Mouse (Mus musculus) heart, postnatal 0 days (tissue): ENCODE measurements around the gene Agap1. TPM values are rescaled to one million over a fixed set of nuclear protein-coding genes. Genes with fewer than 3 reads are reported as not detected.
A peak's percentile ranks its signal among the peaks of the same experiment; 100 is the strongest.

Source experiments
- ATAC-seq: fragments of 200-750 bp; cut with Nextera tagmentation; 2 replicates; pipeline ENCODE4 v1.8.0; 2017; ENCODE audit warnings: low read depth, moderate number of reproducible peaks, moderate library complexity; ENCODE audit not compliant: insufficient read depth
- DNase-seq: peaks from one replicate; pipeline ENCODE4 v3.0.0-alpha.2; 2016; ENCODE audit warnings: low spot score
- H3K27ac ChIP-seq: fragments of 300-500 bp; sonication (generic); 2 replicates; pipeline ENCODE4 v1.5.1; 2014; ENCODE audit warnings: low read depth, mild to moderate bottlenecking
- H3K27me3 ChIP-seq: fragments of 300-500 bp; sonication (generic); 2 replicates; pipeline ENCODE4 v1.6.1; 2014; ENCODE audit warnings: low read length, mixed read lengths; ENCODE audit not compliant: control insufficient read depth, insufficient read depth
- H3K36me3 ChIP-seq: fragments of 300-500 bp; sonication (generic); replicated peaks from 2 replicates; pipeline ENCODE4 v1.6.1; 2014; ENCODE audit warnings: low read length, mixed read lengths; ENCODE audit not compliant: control insufficient read depth, insufficient read depth
- H3K4me1 ChIP-seq: fragments of 300-500 bp; sonication (generic); 2 replicates; pipeline ENCODE4 v1.6.1; 2014; ENCODE audit warnings: antibody characterized with exemption; ENCODE audit not compliant: control insufficient read depth, insufficient read depth
- H3K4me2 ChIP-seq: fragments of 300-500 bp; sonication (generic); 2 replicates; pipeline ENCODE4 v1.6.1; 2014; ENCODE audit warnings: low read depth, mild to moderate bottlenecking, low read length, moderate library complexity
- H3K4me3 ChIP-seq: fragments of 300-500 bp; sonication (generic); 2 replicates; pipeline ENCODE4 v1.5.1; 2014; ENCODE audit warnings: low read depth, low read length
- H3K9ac ChIP-seq: fragments of 300-500 bp; sonication (generic); replicated peaks from 2 replicates; pipeline ENCODE4 v1.6.1; 2014; ENCODE audit warnings: low read depth, low read length, mixed read lengths
- H3K9me3 ChIP-seq: fragments of 300-500 bp; sonication (generic); replicated peaks from 2 replicates; pipeline ENCODE4 v1.6.1; 2016; ENCODE audit warnings: low read length; ENCODE audit not compliant: control insufficient read depth
- CTCF ChIP-seq: IDR thresholded peaks from 2 replicates; pipeline ENCODE4 v1.5.1; 2016; ENCODE audit warnings: antibody characterized with exemption, control low read depth, low read depth
- EP300 ChIP-seq: IDR thresholded peaks from 2 replicates; pipeline ENCODE4 v1.6.1; 2016; ENCODE audit warnings: antibody characterized with exemption, low read depth
- WGBS: fragments of 180-500 bp; shearing (Covaris S2); extraction: QIAGEN DNeasy Blood & Tissue Kit; methylation state at CpG from one replicate; pipeline ENCODE4 v1.1.7; 2014; 5-methylcytosine and 5-hydroxymethylcytosine counted together
- polyA plus RNA-seq: library from polyadenylated mRNA; unstranded; fragments of >200 nt; fragmentation: Nextera tagmentation; extraction: Ambion mirVana; gene quantifications from 2 replicates; pipeline ENCODE4 v1.2.1, GENCODE M21; 2015
- total RNA-seq: library from RNA; depleted of rRNA; stranded (reverse); fragments of >200 nt; gene quantifications from 2 replicates; pipeline ENCODE4 v1.2.3, GENCODE M21; 2014; ENCODE audit warnings: low replicate concordance

The Agap1 gene
- total and polyA plus RNA-seq, 2 experiments from 2014 or later, result 6.1 to 21.0 TPM

DNA sequence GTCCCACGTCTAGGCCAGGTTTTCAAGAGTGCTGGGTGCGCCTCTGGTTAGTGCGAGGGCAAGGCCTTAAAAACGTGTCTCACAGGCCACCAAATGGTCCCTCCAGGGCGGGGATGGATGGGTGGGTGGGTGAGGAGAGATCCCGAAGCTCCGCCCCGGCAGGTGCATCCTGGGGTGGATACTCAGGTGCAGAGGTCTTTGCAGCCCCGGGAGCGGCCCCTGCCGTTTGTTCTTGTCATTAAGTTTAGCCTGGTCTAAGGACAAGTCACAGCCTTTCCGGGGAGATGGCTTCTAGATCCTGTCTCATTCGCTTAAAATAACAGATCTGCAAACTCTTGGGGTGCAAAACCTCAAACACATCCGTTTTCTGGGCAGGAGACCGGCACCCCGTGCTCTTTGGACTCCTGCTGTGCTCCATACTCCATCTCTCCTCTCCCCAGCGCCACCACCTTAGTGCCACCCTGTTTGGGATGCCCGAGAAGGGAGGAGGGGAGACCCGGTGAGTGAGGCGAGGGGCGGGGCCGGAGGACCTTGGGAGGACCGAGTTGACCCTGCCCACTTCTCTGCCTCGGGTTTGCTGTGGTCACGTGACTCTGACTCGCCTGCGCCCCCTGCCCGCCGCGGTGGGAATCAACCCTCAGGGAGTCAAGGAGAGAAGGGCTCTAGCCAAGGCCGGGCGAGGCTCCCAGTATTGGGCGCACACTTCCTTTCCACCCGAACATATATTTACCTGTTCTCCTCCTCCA lies 485.5 kb downstream of the Agap1 start:
- Histone ChIP-seq H3K4me1 (0 out of 2 replicates have a peak, but pooled peaks cover 5% of the 10 kb centered on the region), H3K4me2 (no peak overlapping the region), H3K4me3 (no peak overlapping the region), H3K9ac (no peak overlapping the region), H3K9me3 (no peaks in the 10 kb centered on the region), H3K36me3 (no peaks in the 10 kb centered on the region), H3K27ac (no peak overlapping the region), H3K27me3 (peaks cover 93% of the 10 kb centered on the region)
- TF ChIP-seq EP300 (no peak), CTCF (peak; percentile 74)
- DNase-seq (peak; percentile 72), ATAC-seq (peak; percentile 67)
- WGBS, result 8% methylated on average over 33 of the region's 34 CpGs

DNA sequence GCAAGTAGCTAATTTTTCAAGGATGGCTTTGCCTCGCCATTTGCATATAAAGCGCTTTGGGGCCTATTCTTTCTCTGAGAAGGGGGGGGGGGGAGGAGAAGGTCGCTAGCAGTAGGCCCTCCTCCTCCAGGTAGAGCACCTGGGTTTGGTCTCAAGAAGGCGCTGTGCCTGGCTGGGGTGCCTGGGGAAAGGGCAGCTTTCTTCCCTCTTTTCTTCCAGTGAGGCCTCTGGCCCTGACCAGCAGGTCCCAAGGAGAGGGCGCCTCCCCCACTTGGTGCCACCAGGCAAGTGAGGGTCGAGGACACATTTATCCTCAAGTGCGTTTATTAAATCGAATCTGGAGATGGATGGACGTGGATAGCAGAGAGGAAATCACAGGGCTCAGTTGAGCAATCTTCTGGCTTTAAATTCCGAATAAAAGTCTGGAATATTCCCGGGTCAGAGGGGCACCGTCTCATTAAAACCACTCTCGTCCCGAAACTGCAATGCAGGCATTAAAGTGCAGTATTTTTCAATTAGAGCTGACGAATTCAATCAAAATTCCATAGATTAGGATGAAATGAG lies 486.4 kb downstream of the Agap1 start:
- no peak for ATAC-seq
- WGBS, result 22% methylated on average over 15 of the region's 15 CpGs
- H3K27me3 ChIP-seq, result peaks cover 93% of the 10 kb centered on the region

DNA sequence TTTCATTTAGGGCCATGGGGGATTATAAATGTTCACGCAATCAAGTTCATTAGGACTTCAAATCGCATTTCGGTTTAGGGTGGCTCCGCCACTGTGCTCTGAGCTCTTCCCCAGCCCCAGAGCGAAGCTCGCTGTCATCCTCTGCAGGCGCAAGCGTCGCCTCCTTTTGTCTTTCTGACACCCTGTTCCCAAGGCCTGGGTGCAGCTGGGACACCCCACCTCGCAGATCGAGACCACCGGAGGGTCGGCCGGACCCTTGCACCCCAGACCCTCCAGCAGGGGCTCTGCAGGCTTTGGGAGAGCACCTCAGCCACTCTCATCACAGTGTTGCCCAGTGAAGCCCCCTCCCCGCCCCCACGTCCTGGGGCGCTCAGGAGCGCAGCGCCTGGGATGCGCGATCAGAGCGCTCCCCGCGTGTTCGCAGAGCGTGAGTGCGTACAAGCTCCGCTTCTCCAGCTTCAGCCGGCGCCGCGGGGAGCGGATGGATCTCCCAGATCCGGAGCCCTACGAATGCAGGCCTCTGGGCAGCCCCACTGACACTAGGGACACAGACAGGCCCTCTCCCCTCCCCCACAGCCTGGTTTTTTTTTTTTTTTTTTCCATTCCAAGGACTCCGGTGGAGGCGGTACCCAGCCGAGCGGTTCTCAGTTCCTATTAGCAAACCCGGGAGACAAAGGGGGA lies 487.2 kb downstream of the Agap1 start:
- Histone ChIP-seq H3K36me3 (no peaks in the 10 kb centered on the region), H3K4me2 (peak overlapping the region; percentile 41), H3K27me3 (peaks cover 85% of the 10 kb centered on the region), H3K4me1 (0 out of 2 replicates have a peak, but pooled peaks cover 5% of the 10 kb centered on the region), H3K4me3 (peak overlapping the region; percentile 25), H3K27ac (no peak overlapping the region), H3K9ac (no peak overlapping the region), H3K9me3 (no peaks in the 10 kb centered on the region)
- DNase-seq, result no peak
- WGBS, result 2% methylated on average over 40 of the region's 40 CpGs
- ATAC-seq, result no peak
- TF ChIP-seq EP300 (no peak), CTCF (no peak)

More for the DNA sequence above, 486.4 kb downstream of the Agap1 start:
- H3K27ac ChIP-seq, result no peak overlapping the region
- H3K9ac ChIP-seq, result no peak overlapping the region
- H3K4me3 ChIP-seq, result no peak overlapping the region
- no peak overlapping the region for H3K4me2 ChIP-seq
- no peaks in the 10 kb centered on the region for H3K36me3 ChIP-seq
- 0 out of 2 replicates have a peak, but pooled peaks cover 5% of the 10 kb centered on the region for H3K4me1 ChIP-seq
- H3K9me3 ChIP-seq, result no peaks in the 10 kb centered on the region
- TF ChIP-seq EP300 (no peak), CTCF (no peak)
- no peak for DNase-seq

DNA sequence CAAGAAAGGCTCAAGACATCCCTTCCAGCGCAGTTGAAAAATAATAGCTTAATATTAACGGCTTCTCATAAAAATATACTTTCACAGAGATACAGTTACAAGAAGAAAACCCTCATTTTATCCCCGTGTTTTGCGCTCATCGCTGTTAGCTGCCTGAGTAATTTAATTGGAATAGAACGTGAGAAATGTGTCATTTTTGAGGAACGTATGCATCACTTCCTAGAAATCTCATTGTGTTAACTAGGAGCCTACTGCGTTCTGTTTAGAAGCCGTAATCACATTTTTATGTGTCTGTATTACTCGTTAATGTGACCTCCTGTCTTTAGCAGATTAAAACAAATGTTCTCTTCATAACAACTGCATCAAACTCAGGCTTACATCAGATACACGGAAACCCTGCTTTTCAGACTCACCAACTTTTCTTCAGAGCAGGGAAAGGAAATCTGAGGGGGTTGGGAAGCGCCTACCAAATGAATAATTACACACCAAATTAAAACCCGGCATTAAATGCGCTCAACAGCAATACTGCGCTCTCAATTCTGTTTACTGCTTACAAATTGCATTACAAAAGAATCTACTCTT lies 487.9 kb downstream of the Agap1 start:
- no peak overlapping the region for H3K27ac ChIP-seq
- no peaks in the 10 kb centered on the region for H3K9me3 ChIP-seq
- peak overlapping the region; percentile 41 for H3K4me2 ChIP-seq
- H3K27me3 ChIP-seq, result peaks cover 79% of the 10 kb centered on the region
- H3K4me1 ChIP-seq, result 0 out of 2 replicates have a peak, but pooled peaks cover 5% of the 10 kb centered on the region
- 10% methylated on average over 15 of the region's 15 CpGs for whole genome bisulfite sequencing
- DNase-seq (no peak), ATAC-seq (no peak)
- TF ChIP-seq CTCF (no peak), EP300 (no peak)
- H3K4me3 ChIP-seq, result peak overlapping the region; percentile 25
- no peak overlapping the region for H3K9ac ChIP-seq
- no peaks in the 10 kb centered on the region for H3K36me3 ChIP-seq

DNA sequence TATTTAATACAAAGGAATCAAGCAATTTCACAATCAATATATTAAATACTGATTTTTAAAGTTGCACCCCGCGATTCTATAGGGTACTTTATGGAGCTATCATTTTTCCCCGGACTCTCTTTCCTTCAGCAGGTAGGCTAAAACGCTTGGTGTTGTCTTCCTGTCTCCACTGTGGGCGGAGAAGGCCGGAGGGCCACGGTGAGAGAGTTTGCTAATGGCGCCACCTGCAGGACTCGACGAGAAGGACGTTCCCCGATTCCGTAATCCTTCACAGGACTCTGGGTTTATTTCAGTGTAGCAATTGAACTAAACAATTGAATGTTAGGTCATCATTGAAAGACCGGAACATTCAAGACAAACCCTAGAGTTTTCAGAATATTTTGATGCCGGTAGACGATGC lies 488.6 kb downstream of the Agap1 start:
- Histone ChIP-seq H3K9ac (no peak overlapping the region), H3K9me3 (no peaks in the 10 kb centered on the region), H3K4me1 (0 out of 2 replicates have a peak, but pooled peaks cover 5% of the 10 kb centered on the region), H3K27me3 (peaks cover 72% of the 10 kb centered on the region), H3K36me3 (no peaks in the 10 kb centered on the region), H3K4me3 (no peak overlapping the region), H3K4me2 (no peak overlapping the region), H3K27ac (no peak overlapping the region)
- WGBS, result 3% methylated on average over 16 of the region's 16 CpGs
- peak; percentile 89 for TF ChIP-seq CTCF
- no peak for TF ChIP-seq EP300
- ATAC-seq (peak; percentile 68; the same call in 1 of the 2 replicates), DNase-seq (peak; percentile 63)
